Mouse (Mus musculus) heart, postnatal 36 days (tissue): ENCODE data around the gene Hacl1. TPM values are rescaled to one million over a fixed set of nuclear protein-coding genes. Genes with fewer than 3 reads are reported as not detected.
A peak's percentile ranks its signal among the peaks of the same experiment; 100 is the strongest.

Experiments
- DNase-seq, 2 experiments: peaks; one replicate each; pipeline ENCODE4 v3.0.0; 2021 to 2022
- intact Hi-C: fragments of 180-260 bp; cut with DNase I; formaldehyde crosslinking; loops from one replicate; pipeline ENCODE4 v1.15.1; 2025
- total RNA-seq, 2 experiments: library from RNA; stranded (reverse); gene quantifications; 2 replicates each; pipeline ENCODE4 v1.2.3; 2021

Hacl1 gene
- 10 to 100 TPM; 12.2 to 12.7 TPM for total RNA-seq

DNA sequence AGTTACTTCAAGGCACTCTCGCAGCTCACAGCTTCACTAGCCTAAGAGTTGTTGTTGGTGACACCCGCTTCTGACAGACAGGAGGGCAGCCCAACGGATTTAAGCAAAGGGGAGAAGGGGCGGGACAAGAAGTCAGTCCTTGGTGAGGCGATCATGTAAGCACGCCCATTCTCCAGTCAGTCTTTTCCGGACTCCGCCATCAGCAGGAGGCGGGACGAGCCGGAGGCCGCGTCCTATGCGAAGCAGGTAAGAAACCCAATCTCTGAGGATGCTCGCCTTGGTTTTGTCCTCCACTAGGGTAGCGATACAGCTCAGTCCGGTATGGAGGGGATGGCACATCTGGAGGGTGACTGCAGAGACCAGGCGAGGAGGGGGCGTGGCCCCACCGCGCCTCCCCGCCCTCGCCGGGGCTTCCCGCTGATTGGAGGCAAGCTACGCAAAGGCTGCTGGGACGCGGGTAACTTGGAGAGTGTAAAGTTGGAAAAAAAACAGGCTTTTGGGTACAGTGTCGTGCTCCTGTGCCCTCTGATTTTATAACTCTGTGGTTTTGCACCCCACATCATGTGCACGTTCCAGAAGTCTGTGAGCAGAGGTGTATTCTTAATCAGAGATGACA, at the start of gene Hacl1, which contains the start of gene Btd:
Hacl1 (minus strand) TSS at position 397 of the 616 bp plus-strand sequence.
Btd (plus strand) TSS at position 139 of the 616 bp plus-strand sequence.
- intact Hi-C loops: loop anchor here (5.0 kb wide), 1 partner anchor 441 kb away; no protein-coding TSS in a partner anchor
- DNase-seq: peak; percentile 88 to 92

DNA sequence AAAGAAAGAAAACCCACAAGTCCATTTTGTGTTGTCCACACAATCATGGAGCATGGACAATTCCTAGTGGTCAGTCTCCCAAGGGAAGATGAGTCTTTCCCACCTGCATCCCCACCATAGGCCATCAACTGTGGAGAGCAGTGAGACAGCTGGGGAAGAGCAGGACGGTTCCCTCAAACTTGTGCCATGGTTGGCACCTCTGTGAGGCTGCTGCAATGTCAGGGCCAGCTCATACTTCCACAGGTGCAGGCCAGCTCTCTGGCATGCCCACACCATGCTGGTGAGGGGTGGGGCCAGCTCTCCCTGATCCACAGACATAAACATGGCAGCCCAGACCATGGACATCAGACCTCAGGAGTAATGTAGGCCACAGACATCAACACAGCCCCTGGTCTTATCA, 45.1 kb upstream of the Hacl1 start:
- intact Hi-C loops: no loop called here
- no peak for DNase-seq

DNA sequence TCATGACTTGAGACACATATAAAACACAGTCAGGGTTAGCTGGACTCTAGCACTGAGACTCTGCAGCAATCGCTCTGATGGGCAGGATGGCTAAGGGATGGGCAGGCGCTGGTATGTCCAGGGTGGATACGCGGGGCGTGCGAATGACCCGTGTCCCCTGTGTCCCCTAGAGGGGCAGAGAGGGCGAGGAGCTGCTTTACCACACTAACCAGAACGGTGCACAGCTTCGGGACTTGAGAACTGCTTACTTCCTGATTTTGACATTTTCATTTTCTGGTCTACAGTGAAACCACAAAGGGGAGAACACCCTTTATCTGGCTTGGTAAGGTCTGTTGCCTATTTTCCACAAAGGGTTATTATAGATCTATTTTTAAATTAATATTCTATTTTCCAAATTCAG, 44.6 kb upstream of the Hacl1 start:
- DNase-seq: no peak
- intact Hi-C loops: no loop called here

DNA sequence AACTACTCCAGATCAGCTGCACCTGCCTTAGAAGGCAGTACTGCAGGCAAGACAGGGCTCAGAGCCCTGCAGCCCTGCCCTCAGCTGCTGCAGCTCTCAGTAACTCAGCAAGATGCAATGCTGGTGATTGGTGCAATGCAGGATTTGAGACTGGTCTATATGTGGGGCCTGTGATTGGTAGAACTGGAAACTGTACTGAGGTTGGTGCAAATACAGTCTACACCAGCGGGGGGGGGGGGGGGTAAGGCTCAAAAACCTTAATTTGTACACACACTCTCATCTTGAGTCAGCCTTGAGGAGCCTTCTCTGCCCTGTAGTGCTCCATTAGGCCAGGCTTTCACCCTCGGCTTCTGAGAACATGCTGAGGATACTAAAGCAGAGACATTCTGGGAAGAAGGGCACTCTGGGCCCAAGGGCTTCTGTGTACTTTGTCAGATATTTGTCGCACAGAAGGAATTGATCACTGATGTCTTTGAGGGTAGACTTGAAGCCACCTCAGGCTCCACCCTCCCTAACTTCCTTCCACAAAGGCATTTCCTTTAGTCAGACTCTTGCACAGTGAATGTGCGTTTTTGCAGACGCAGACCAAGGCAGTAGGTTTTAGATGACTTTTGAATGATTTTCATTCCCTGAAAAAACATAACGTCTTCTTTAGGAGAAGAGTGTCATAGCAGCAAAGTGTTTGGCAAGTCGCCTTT, 43.4 kb upstream of the Hacl1 start:
- intact Hi-C loops: no loop called here
- DNase-seq: no peak

DNA sequence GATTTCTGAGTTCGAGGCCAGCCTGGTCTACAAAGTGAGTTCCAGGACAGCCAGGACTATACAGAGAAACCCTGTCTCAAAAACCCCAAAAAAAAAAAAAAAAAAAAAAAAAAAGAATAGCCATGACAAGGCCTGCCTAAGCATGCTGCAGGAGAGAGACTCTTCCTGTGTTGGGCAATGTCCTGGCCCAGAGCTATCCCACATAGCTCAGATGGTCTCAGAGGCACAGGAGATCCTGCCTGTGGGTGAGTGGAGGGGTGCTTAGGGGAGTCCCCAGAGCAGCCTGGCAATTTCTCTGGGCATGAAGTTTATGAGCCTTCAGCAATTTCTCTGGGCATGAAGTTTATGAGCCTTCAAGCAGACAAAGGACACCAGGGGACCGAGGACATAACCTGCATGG, 42.5 kb upstream of the Hacl1 start:
- no peak for DNase-seq
- intact Hi-C loops: no loop called here

DNA sequence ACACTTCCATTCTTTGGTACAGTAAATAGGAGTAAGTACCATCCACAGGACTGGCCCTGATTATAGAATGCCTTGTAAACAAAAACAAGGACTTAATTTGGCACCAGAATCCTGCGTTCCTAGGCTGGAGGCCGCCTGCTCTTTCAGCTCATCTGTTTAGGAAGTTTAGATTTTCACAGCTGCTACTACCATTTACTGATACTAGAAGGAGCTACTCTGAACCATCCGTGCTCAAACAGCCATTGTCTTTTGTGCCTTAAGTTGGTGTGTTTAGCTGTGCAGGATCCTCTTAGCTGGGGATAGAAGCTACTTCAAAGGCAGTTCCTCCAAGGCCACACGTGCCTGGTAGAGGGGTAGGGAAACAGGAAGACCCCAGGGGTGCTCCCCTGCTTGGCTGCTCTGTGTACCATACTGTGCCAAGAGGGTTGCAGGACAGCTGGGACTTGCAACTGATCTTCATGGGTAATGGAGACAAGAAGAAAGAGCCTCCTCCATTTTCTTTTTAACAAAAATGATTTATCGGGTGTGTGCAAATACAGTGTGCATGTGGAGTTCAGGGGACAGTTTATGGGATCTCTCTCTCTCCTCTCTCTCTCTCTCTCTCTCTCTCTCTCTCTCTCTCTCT, 41.0 kb upstream of the Hacl1 start:
- intact Hi-C loops: no loop called here
- DNase-seq: no peak

DNA sequence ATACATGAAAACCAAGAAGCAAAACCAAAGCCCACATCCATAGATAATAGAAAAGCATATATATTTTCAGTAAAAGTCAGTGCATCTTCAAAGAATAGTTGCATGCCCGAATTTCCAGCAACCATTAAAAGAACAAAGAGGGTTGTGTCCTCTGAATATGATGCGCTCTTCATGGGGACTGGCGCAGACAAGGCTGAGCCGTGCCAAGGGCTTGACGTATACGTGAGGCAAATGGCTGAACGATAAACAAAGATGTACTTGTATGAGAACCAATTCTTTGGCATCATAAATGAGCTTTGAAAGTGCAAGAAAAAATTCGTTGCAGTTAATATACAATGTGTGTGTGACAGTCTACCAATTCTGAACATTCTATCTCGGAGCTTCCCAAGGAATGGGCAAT, 40.2 kb upstream of the Hacl1 start:
- intact Hi-C loops: no loop called here
- DNase-seq: no peak

DNA sequence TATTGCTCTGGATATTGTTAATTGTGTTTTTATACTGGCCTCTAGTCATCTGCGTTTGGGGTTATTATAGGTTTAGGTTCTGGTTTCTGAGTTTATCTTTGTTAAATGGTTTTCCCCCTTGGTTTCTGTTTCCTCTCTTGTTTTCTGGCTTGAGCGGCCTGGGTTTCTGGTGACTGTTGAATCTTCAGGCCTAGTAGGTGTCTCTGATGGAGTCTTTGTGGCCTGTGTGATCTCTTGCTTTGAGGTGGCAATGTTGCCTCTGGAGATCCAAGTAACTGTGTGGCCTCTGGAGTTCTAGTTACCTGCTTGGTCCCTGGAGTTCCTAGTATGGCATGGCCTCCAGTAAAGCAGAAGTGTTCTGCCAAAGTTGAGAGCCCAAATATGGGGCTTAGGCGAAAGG, 39.6 kb upstream of the Hacl1 start:
- intact Hi-C loops: no loop called here

DNA sequence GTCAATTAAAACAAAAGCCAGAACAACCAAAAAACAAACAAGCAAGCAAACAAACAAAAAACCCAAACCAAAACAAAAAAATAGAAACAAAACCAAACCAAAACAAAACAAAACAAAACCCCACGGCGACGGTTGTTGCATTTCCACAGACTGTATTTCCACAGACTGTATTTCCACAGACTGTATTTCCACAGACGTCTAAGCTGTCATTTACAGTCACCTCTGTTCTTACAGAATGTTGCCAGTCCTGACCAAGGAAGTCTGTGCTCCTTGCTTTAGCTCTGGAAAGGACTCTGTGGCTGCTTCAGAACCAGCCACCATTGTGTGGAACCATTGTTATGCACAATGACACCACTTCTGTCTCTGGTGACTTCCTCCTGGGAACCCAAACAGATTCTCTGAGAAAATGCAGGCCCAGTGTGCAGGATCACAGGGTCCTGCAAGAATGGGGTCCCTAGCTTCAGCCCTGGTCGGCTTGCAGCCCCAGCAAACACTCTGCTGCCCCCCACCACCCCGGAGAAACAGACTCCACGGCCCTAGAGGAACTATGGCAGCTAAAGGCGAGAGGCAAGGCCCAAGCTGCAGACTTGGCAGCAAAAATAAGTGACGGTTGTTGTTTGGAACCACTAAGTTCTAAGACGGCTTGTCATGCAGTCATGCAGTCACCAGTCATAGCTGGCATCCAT, 30.7 kb upstream of the Hacl1 start:
- no peak for DNase-seq
- intact Hi-C loops: no loop called here

More for the DNA sequence above, 39.6 kb upstream of the Hacl1 start:
- DNase-seq: no peak

DNA sequence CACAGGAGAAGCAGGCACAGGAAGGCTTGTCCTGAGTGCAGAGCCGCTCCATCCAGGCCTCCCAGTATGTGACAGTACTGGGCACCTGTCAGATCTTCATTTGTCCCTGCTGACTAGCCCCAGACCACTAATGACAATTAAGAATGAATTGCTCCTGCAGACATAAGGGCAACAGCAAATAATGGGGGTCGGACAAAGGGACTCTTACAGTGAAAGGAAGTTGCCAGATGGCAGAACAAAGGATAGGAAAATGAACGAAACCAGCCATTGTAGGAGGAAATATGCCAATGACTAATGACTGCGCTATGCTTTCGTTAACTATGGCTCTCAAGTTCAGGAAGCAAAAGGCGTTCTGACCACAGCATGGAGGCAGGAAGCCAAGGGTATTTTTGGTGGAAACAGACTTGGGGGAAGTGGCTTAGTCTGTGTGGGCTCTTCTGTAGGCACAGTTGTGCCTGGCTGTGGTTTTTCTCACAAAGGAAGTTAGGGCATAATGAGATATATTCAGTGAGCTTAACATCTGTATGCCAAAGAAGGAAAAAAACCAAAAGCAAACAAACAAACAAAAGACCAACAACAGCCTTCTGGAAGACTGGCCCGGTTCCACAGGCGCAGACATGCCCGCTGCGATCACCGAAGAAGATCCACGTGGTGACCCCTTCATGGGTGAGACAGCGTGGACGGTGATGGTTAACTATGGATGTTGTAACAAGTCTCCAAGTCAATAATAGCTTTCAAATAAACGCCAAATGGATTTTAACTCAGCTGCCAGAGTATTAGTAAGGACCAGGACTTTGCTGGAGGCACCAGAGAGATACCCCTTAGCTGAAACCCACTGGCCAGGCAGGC, 28.8 kb upstream of the Hacl1 start:
- intact Hi-C loops: no loop called here
- DNase-seq: peak in 1 of 2 experiments; percentile 61

DNA sequence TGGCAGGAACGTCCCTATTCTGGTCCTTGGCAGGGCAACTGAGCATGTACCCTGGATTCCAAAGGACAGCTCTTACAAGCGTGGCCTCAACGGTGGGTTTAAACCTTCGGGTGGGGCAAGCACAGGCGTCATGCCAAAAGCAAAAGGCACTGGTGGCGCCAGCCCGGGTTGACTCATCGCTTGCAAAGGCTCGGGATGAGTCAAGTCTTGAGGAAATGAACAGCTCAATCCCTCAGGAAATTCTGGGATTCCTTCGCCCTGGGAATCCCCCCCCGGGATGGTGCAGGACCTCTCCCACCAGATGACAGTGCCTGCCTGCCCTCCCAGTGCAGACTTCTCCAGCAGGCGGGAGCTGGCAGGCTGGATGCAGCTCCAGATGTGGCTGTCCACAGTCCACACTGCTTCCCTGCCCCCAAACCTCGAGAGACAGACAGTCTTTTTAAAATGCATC, 28.1 kb upstream of the Hacl1 start:
- peak; percentile 73 to 84 for DNase-seq
- intact Hi-C loops: no loop called here

DNA sequence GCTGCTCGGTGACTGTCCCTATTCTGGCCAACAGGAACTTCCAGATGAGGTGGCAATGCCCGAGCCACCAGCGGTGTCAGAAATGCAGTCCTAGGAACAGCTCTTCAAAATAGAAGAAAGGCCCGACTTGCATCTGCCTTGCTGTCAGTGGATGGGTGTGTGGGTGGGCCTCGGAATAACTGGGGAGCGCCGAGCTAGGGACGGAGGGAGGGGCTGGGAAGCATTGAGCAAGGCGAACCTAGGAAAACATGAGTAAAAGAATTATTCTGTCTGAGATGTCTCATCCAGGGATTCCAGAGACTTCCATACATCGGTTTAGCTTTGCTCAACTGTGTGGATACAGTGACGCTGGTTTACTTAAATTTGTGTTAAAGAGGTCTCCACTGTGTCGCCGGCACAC, 27.2 kb upstream of the Hacl1 start:
- intact Hi-C loops: no loop called here
- no peak for DNase-seq

DNA sequence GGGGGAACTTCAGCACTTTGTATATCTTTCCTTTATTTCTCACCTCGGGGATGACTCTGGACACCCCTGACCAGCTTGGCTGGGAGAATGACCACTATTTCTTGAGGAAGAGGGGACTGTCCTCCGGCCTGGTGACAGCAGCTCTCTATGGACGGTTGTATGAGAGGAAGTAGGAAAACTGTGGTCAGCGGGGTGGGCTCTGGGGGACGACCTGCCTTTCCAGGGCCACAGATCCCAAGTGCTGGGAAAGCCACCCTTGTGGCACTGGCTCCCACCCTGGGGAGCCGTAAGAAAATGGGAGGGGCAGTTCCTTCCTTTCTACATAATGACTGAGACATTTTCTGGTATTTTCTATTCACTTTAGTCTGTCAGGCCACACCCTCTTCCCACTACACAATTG, 26.7 kb upstream of the Hacl1 start:
- no peak for DNase-seq
- intact Hi-C loops: no loop called here

DNA sequence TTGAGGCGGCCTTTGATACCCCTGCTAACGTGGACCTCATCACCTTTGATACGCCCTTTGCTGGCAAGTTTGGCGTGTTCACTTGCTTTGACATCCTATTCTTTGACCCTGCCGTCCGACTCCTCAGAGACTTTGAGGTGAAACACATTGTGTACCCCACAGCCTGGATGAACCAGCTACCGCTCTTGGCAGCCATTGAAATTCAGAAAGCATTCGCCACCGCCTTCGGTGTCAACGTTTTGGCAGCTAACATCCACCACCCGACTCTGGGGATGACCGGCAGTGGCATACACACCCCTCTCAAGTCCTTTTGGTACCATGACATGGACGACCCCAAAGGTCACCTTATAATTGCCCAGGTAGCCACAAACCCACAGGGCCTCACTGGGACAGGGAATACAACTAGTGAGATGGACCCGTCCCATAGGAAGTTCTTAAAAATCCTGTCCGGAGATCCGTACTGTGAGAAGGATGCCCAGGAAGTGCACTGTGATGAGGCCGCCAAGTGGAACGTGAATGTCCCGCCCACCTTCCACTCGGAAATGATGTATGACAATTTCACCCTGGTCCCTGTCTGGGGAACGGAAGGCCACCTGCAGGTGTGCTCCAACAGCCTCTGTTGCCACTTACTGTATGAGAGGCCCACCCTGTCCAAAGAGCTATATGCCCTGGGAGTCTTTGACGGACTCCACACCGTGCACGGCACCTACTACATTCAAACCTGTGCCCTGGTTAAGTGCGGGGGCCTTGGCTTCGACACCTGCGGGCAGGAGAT, 26.0 kb upstream of the Hacl1 start:
- intact Hi-C loops: no loop called here
- no peak for DNase-seq

DNA sequence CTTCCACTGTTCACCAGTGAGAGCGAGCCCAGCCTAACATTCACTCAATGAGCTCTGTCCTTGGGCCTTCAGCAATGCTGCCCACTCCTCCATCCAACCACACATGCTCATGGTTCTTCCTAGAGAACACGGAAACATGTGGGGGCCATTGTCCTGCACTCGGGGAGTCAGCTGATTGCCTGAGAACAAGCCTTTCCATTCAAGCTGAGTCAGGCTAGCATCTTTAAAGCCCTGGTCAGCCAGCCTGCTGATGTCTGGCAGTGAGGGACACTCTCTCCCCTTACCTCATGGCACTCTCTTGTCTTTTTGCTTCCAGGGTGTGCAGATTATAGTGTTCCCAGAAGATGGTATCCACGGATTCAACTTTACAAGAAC, 24.5 kb upstream of the Hacl1 start:
- intact Hi-C loops: no loop called here
- no peak for DNase-seq

DNA sequence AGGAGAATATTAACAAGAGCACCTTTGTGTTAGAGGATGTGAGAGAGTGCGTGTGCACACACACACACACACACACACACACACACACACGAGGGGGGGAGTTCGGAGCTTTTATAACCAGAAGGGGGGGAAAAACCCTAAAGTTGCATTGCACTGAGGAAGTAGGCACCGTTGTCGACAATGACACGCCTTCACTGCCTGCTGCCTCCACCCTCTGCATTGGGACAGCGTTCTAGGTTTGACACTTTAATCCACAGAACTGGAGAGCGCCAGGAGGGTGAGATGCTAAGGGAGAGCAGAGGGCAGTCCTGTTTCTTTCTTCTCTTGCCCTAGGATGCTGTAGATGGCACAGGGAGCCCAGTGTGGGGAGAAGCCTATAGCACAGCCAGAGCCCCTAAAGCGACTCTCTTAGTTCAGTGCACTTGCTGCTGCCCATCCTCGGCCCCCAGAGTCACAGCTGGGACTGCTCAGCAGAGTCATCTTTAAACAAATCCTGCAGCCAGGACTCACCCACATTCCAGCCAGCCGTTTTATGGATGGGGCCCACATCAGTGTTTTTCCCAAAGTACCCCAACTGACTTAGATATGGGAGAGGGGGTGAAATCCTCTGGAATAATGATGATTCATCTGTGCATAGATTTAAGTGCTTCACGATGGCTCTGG, 23.9 kb upstream of the Hacl1 start:
- no peak for DNase-seq
- intact Hi-C loops: no loop called here

DNA sequence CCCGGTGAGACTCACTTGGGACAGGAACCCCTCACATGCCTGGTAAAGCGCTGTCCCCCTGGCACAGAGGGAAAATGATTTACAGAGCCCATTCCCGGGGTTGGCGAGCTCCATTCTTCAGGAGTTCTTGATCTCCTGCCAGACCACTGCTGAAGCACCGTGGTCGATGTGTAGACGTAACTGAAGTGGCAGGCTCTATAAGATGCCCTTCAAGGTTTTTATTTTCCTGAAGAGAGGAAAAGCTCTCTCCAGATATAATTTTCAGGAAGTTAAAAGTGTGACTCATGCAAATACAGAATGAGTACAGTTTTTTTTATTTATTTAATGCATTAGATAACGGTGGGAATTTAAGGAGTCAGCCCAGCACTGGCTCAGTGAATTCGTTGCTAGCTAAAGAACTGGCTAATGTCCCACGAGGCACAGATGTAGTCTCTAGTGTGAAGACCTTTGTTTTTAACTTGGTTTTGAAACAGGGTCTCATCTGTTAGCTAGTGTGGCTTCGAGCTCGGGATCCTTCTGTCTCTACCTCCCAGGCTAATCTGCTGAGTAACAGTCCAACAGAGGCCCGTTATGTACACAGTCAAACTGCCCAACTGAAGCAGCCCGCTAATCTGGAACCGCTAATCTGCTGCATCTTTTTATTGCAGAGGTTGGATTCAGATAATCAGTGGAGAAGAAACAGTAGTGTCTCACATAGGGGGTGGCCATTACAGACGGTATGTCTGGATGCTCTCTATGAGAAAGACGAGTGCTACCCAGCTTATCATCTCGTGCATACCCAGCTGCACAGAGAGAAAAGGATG, 23.2 kb upstream of the Hacl1 start:
- intact Hi-C loops: no loop called here
- no peak for DNase-seq

DNA sequence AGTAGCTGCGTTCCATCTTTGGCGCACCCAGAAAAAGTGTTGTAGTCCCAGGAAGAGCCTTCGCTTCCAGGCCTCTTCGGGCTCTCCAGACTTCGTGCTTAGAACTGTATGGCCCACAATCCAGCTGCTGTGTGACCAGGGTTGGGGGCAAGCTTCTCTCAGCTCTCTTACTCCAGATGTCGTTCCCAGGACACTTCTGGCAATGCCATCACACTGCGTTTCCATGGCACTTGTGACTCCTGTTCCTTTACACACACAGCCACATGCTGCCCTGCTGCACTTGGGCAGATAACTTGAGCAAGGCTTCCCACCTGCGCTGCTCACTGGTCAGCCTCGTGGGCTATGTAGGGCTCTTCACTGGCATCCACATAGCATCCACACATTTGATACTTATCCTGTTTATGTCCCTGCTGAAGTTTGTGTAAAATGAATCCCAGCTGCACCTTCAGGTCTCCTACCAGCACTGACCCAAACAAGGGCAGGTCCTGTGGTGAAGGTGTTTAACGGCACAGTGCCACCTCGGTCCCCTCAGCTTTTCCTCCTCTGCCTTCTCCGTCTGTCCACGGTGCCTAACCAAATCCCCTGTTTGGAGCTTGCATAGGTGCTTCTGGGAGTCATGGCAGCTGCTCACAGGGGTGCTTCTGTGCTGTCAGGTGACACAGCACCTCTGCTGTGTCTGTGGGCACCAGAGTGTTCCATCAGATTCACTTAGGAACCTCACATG, 22.5 kb upstream of the Hacl1 start:
- intact Hi-C loops: no loop called here
- DNase-seq: no peak
